Mouse (Mus musculus): ENCODE measurements around the gene Etd.
"Not testable (repeated sequence)": the region's sequence is repeated elsewhere in the genome, so short reads cannot be mapped to it uniquely, and the experiment has no call there.

Gene Etd

DNA sequence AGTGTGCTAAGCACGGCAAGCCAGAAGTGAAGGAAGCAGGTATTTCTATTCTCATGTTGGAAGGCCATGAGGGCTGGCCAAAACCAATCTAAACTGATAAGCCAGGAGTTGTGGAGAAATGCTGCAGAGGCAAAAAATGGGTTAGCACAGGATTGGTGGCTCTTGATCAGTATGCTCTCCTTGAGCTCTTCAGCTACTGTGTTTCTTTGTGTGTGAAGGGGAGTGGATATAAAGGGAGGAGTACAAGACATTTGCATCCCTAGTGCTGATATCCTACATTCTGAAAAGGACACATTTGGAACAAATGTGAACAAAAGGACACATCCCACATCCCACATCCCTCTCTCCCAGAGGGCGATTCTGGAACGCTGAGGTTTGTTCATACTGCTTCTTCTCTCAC lies at the start of gene Etd:
TSS of gene Etd (plus strand) at position 301 of the 400 bp plus-strand sequence.
- no peak for DNase-seq (ENCODE audit: low spot score in 2 of 2)

DNA sequence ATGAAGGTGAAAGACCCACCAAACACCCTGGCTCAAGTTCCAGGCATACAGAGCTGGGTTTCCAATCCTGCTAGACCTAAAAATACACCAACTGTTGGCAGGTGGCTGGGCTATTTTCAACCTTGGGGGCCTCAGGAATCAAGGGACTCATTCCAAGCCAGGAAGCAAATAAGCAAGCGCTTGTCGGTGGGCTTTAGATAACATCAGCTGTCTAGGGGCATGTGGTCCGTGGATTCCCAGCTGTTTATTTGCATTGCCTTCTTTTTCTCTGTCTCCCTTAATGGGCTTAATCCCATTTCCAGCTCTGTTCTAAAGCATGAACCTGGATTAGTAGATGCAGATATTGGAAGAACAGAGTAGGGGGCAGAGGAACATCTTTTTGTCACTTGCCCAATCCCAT lies 48.4 kb upstream of the Etd start:
- no peak for DNase-seq (ENCODE audit: low spot score in 2 of 2)

DNA sequence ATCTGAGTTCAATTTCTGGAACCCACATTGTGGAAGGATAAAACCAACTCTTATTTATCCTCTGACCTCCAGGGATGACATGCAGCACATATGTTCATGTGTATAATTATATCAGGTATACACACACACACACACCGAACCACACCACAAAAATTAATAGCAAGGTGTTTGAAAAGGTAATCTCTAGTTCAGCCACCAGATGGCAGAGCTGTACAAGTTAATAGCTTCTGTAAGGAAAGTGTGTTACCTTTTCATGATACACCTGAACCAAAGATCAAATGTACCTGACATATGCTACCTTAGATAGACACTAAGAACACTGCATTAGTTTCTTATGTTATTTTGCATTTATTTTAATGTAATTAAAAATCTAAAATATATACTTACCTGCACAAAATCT lies 1.8 kb upstream of the Etd start:
- DNase-seq (ENCODE audit: low spot score in 2 of 2), result no peak

DNA sequence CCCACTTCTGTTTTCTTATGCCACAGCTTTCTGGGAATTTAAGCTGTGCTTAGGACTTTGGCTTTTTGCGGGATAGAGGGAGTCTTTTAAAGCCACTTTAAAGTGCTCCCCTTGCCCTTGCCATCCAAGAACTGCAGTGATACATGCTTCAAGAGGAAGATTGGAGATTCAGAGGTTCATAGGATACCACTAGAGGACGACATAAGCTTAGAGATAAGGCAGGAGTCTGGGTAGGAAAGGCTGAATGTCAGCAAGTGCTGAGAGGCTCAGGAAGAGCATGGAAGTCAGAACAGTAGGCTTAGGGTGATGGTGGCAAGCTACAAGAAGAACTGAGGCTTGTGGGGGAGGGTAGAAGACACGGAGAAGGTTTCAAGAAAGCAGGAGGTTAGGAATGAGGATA lies 24.9 kb downstream of the Etd start:
- DNase-seq (ENCODE audit: low spot score in 2 of 2), result no peak

DNA sequence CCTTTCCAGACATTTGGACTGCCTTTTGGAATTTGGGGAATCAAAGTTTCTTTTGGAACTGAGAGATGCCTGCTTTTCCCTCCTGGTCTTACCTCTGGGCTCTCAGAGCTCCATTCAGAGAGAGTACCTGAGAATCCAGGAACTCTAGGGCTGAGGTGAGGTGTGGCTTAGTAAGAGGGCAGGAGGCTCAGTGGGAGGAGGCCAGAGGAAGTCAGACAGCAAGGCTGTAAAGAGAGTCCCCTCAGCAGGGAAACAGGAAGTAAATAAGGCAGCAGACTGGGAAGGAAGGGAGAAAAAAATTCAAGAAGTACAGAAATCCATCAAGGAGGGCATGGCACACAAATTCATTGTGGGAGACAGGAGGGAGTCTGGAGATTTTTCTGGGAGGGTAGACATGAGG lies 29.5 kb downstream of the Etd start:
- not testable (repeated sequence) for DNase-seq (ENCODE audit: low spot score in 2 of 2)

Measured in urinary bladder, postnatal 4 days (tissue).